Mouse (Mus musculus): ENCODE data around the gene Stpg3. TPM values are rescaled to one million over a fixed set of nuclear protein-coding genes. Genes with fewer than 3 reads are reported as not detected.

The Stpg3 gene
- polyA plus RNA-seq, 1 experiment: not detected

DNA sequence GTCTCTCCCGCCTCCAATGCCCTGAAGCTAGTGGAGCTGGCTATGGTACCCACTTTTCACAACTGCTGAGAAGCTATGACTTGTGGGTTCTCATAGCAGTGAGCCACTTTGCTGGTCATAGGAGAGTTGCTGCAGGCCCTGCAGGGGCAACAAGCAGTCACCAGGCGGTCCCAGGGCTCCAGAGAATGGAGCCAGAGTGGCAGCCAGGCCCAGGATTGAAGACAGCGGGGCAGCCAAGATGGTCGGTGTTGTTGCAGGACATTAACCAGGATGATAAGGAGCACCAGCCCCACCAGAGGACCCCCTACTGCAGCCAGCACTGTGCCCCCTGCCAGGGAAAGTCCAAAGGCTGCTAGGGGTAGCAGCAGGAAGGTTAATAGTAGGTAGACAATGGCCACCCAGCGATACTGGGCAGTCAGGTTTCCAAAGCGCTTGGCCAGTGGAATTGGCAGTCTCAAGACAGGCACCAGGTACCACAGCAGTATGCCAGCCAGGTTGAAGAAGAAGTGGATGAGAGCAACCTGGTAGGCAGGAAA, 14.6 kb upstream of the Stpg3 start:
- Histone ChIP-seq H3K79me3 (ENCODE audit: low read depth) (no peaks in the 10 kb centered on the region), H3K27me3 (ENCODE audit: control insufficient read depth, insufficient read depth, insufficient read length) (peaks cover 38% of the 10 kb centered on the region), H3K36me3 (ENCODE audit: control insufficient read depth, insufficient read depth) (no peaks in the 10 kb centered on the region), H3K4me3 (ENCODE audit: insufficient read depth, poor library complexity, severe bottlenecking) (no peak overlapping the region), H3ac (ENCODE audit: control insufficient read depth, insufficient read length, low read depth) (no peak overlapping the region), H3K79me2 (ENCODE audit: control insufficient read depth, insufficient read depth) (peaks cover 4% of the 10 kb centered on the region)
- TF ChIP-seq USF1 (IDR thresholded peaks at IDR 0.05; ENCODE audit: low read depth) (no peak), CTCF (IDR thresholded peaks at IDR 0.05; ENCODE audit: control insufficient read depth, insufficient read depth, insufficient read length) (no peak), MAX (IDR thresholded peaks at IDR 0.05) (no peak), FOSL1 (IDR thresholded peaks at IDR 0.05; ENCODE audit: insufficient read depth, low read length, poor library complexity, severe bottlenecking) (no peak), CEBPB (IDR thresholded peaks at IDR 0.05; ENCODE audit: low read depth) (no peak), MYOG (IDR thresholded peaks at IDR 0.05; ENCODE audit: control insufficient read depth, extremely low read depth, insufficient read length) (no peak), MYOD1 (IDR thresholded peaks at IDR 0.05; ENCODE audit: control insufficient read depth, insufficient read length, low read depth) (no peak)

DNA sequence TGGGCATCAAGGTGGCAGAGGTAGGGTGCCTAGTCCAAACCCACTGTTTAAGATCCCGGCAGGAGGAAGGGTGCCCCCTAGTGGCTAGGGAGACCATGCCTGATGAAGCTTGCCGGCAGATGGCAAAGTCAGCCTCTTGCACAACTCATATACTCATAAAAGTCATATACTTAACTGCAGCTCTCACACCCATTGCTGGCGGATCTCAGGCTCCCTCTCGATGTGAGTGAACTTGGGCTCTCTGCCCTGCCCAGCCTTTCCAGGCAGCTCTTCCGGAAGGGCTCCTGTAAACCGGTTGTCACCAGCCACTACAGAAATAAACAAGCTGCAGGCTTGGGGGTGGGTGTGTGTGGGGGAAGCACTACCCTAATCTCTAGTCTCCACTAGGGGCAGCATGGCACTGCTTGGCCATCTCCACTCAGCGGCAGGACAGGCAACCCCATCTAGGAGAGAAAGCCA, 14.0 kb upstream of the Stpg3 start:
- Histone ChIP-seq H3K27me3 (ENCODE audit: control insufficient read depth, insufficient read depth, insufficient read length) (peaks cover 36% of the 10 kb centered on the region), H3K79me2 (ENCODE audit: control insufficient read depth, insufficient read depth) (peaks cover 10% of the 10 kb centered on the region), H3K36me3 (ENCODE audit: control insufficient read depth, insufficient read depth) (peaks cover 5% of the 10 kb centered on the region), H3ac (ENCODE audit: control insufficient read depth, insufficient read length, low read depth) (no peak overlapping the region), H3K79me3 (ENCODE audit: low read depth) (peaks cover 5% of the 10 kb centered on the region), H3K4me3 (ENCODE audit: insufficient read depth, poor library complexity, severe bottlenecking) (no peak overlapping the region)
- TF ChIP-seq CEBPB (IDR thresholded peaks at IDR 0.05; ENCODE audit: low read depth): peak; percentile 92
- peak; percentile 48 for TF ChIP-seq MAX (IDR thresholded peaks at IDR 0.05)
- TF ChIP-seq FOSL1 (IDR thresholded peaks at IDR 0.05; ENCODE audit: insufficient read depth, low read length, poor library complexity, severe bottlenecking): no peak
- peak; percentile 95 for TF ChIP-seq CTCF (IDR thresholded peaks at IDR 0.05; ENCODE audit: control insufficient read depth, insufficient read depth, insufficient read length)
- no peak for TF ChIP-seq MYOD1 (IDR thresholded peaks at IDR 0.05; ENCODE audit: control insufficient read depth, insufficient read length, low read depth)
- no peak for TF ChIP-seq USF1 (IDR thresholded peaks at IDR 0.05; ENCODE audit: low read depth)
- TF ChIP-seq MYOG (IDR thresholded peaks at IDR 0.05; ENCODE audit: control insufficient read depth, extremely low read depth, insufficient read length): no peak

DNA sequence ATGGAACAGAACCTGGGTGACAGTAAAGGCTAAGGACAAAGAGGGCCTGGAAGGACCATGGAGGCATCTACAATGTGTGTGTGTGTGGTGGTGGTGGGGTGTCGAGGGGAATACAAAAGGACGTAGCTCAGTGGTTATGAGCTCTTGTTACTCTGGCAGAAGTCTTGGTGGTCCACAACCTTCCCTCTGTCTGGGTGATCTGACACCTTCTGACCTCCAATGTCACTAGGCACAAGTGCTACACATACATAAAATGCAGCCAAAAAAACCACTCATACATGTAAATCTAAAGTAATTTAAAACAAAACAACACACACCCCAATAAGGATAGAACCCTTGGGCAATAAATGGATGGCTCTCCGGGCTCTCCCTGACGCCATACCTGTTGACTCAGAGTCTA, 13.0 kb upstream of the Stpg3 start:
- Histone ChIP-seq H3ac (ENCODE audit: control insufficient read depth, insufficient read length, low read depth) (no peak overlapping the region), H3K27me3 (ENCODE audit: control insufficient read depth, insufficient read depth, insufficient read length) (peaks cover 26% of the 10 kb centered on the region), H3K79me3 (ENCODE audit: low read depth) (peaks cover 8% of the 10 kb centered on the region), H3K79me2 (ENCODE audit: control insufficient read depth, insufficient read depth) (peaks cover 19% of the 10 kb centered on the region), H3K4me3 (ENCODE audit: insufficient read depth, poor library complexity, severe bottlenecking) (no peak overlapping the region), H3K36me3 (ENCODE audit: control insufficient read depth, insufficient read depth) (peaks cover 14% of the 10 kb centered on the region)
- TF ChIP-seq CEBPB (IDR thresholded peaks at IDR 0.05; ENCODE audit: low read depth) (no peak), MYOD1 (IDR thresholded peaks at IDR 0.05; ENCODE audit: control insufficient read depth, insufficient read length, low read depth) (no peak), MAX (IDR thresholded peaks at IDR 0.05) (no peak), MYOG (IDR thresholded peaks at IDR 0.05; ENCODE audit: control insufficient read depth, extremely low read depth, insufficient read length) (no peak), FOSL1 (IDR thresholded peaks at IDR 0.05; ENCODE audit: insufficient read depth, low read length, poor library complexity, severe bottlenecking) (no peak), CTCF (IDR thresholded peaks at IDR 0.05; ENCODE audit: control insufficient read depth, insufficient read depth, insufficient read length) (no peak), USF1 (IDR thresholded peaks at IDR 0.05; ENCODE audit: low read depth) (no peak)

DNA sequence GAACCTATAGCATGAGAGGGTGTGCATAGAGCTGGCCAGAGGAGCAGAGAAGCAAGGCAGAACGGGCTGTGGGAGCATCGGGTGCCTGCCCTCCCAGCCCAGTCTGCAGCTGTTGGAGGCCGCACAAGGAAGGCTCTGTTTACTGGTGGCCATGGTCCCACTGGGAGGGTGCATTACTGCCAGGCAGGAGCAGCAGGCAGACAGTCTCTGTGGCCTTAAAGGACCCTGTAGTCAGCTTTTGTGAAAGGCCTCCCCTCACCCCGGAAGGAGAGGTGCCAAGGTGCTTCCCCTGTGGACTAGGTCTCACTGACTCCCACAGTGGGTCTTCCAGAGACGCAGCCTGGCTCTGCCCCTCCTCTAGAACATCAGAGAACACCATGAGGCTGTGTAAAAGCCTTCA, 12.4 kb upstream of the Stpg3 start:
- H3K27me3 ChIP-seq (ENCODE audit: control insufficient read depth, insufficient read depth, insufficient read length): peaks cover 20% of the 10 kb centered on the region
- no peak for TF ChIP-seq MAX (IDR thresholded peaks at IDR 0.05)
- no peak for TF ChIP-seq MYOG (IDR thresholded peaks at IDR 0.05; ENCODE audit: control insufficient read depth, extremely low read depth, insufficient read length)
- TF ChIP-seq CTCF (IDR thresholded peaks at IDR 0.05; ENCODE audit: control insufficient read depth, insufficient read depth, insufficient read length): no peak
- TF ChIP-seq MYOD1 (IDR thresholded peaks at IDR 0.05; ENCODE audit: control insufficient read depth, insufficient read length, low read depth): no peak
- TF ChIP-seq CEBPB (IDR thresholded peaks at IDR 0.05; ENCODE audit: low read depth): no peak
- no peak for TF ChIP-seq USF1 (IDR thresholded peaks at IDR 0.05; ENCODE audit: low read depth)
- no peak for TF ChIP-seq FOSL1 (IDR thresholded peaks at IDR 0.05; ENCODE audit: insufficient read depth, low read length, poor library complexity, severe bottlenecking)
- peaks cover 9% of the 10 kb centered on the region for H3K79me3 ChIP-seq (ENCODE audit: low read depth)
- peaks cover 20% of the 10 kb centered on the region for H3K36me3 ChIP-seq (ENCODE audit: control insufficient read depth, insufficient read depth)
- H3K79me2 ChIP-seq (ENCODE audit: control insufficient read depth, insufficient read depth): peaks cover 19% of the 10 kb centered on the region
- no peak overlapping the region for H3ac ChIP-seq (ENCODE audit: control insufficient read depth, insufficient read length, low read depth)
- no peak overlapping the region for H3K4me3 ChIP-seq (ENCODE audit: insufficient read depth, poor library complexity, severe bottlenecking)

DNA sequence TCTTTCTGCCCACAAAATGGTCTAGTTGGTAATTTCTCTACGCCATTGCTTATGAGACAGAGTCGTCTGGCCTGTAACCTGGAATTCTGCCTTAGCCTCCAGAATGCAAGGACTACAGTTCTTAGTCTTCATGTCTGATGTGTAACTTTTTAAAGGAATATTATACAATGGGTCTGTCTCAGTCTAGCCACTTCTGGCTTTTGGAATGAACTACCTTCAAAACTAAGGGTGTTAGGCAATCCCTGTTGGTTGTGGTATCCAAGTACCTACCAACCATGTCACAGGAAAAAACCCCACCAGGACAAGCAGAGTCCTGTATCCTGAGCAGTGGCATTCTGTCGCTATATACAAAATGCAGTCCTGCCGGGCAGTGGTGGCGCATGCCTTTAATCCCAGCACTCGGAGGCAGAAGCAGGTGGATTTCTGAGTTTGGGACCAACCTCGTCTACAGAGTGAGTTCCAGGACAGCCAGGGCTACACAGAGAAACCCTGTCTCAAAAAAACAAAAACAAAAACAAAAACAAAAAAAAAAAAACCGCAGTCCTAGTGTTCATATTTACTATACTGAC, 11.5 kb upstream of the Stpg3 start:
- Histone ChIP-seq H3K79me3 (ENCODE audit: low read depth) (peaks cover 9% of the 10 kb centered on the region), H3K27me3 (ENCODE audit: control insufficient read depth, insufficient read depth, insufficient read length) (peaks cover 11% of the 10 kb centered on the region), H3K79me2 (ENCODE audit: control insufficient read depth, insufficient read depth) (peaks cover 19% of the 10 kb centered on the region), H3ac (ENCODE audit: control insufficient read depth, insufficient read length, low read depth) (no peak overlapping the region), H3K4me3 (ENCODE audit: insufficient read depth, poor library complexity, severe bottlenecking) (peak overlapping the region; percentile 38), H3K36me3 (ENCODE audit: control insufficient read depth, insufficient read depth) (peaks cover 24% of the 10 kb centered on the region)
- TF ChIP-seq MYOG (IDR thresholded peaks at IDR 0.05; ENCODE audit: control insufficient read depth, extremely low read depth, insufficient read length) (no peak), CEBPB (IDR thresholded peaks at IDR 0.05; ENCODE audit: low read depth) (no peak), FOSL1 (IDR thresholded peaks at IDR 0.05; ENCODE audit: insufficient read depth, low read length, poor library complexity, severe bottlenecking) (no peak), MAX (IDR thresholded peaks at IDR 0.05) (no peak), USF1 (IDR thresholded peaks at IDR 0.05; ENCODE audit: low read depth) (no peak), CTCF (IDR thresholded peaks at IDR 0.05; ENCODE audit: control insufficient read depth, insufficient read depth, insufficient read length) (no peak), MYOD1 (IDR thresholded peaks at IDR 0.05; ENCODE audit: control insufficient read depth, insufficient read length, low read depth) (no peak)

All from C2C12 (cell line).